Mouse (Mus musculus) stomach, postnatal 0 days (tissue): ENCODE results near the gene Rpl26. TPM values are rescaled to one million over a fixed set of nuclear protein-coding genes. Genes with fewer than 3 reads are reported as not detected.

Experiments
- ATAC-seq: fragments of 200-750 bp; cut with Nextera tagmentation; 2 replicates; pipeline ENCODE4 v1.8.0; 2017; ENCODE audit not compliant: low FRiP score, low TSS enrichment
- DNase-seq: peaks from one replicate; pipeline ENCODE4 v3.0.0-alpha.2; 2016; ENCODE audit warnings: low spot score
- H3K27ac ChIP-seq: fragments of 300-500 bp; sonication (generic); replicated peaks from 2 replicates; pipeline ENCODE4 v1.5.1; 2014; ENCODE audit warnings: mild to moderate bottlenecking, control low read depth
- H3K27me3 ChIP-seq: fragments of 300-500 bp; sonication (generic); 2 replicates; pipeline ENCODE4 v1.6.1; 2014; ENCODE audit warnings: low read length; ENCODE audit not compliant: control insufficient read depth, insufficient read depth
- H3K36me3 ChIP-seq: fragments of 300-500 bp; sonication (generic); 2 replicates; pipeline ENCODE4 v1.6.1; 2014; ENCODE audit warnings: low read length, mixed read lengths; ENCODE audit not compliant: control insufficient read depth, insufficient read depth
- H3K4me1 ChIP-seq: fragments of 300-500 bp; sonication (generic); replicated peaks from 2 replicates; pipeline ENCODE4 v1.6.1; 2014; ENCODE audit warnings: antibody characterized with exemption; ENCODE audit not compliant: control insufficient read depth, insufficient read depth
- H3K4me2 ChIP-seq: fragments of 300-500 bp; sonication (generic); replicated peaks from 2 replicates; pipeline ENCODE4 v1.6.1; 2014; ENCODE audit warnings: low read depth, mild to moderate bottlenecking, control low read depth, moderate library complexity
- H3K4me3 ChIP-seq: fragments of 300-500 bp; sonication (generic); 2 replicates; pipeline ENCODE4 v1.5.1; 2014; ENCODE audit warnings: low read depth, low read length, control low read depth
- H3K9ac ChIP-seq: fragments of 300-500 bp; sonication (generic); 2 replicates; pipeline ENCODE4 v1.6.1; 2014; ENCODE audit warnings: mild to moderate bottlenecking, low read length, control low read depth, mixed read lengths
- H3K9me3 ChIP-seq: fragments of 300-500 bp; sonication (generic); 2 replicates; pipeline ENCODE4 v1.6.1; 2016; ENCODE audit warnings: low read length; ENCODE audit not compliant: control insufficient read depth
- CTCF ChIP-seq: IDR thresholded peaks from 2 replicates; pipeline ENCODE4 v1.5.1; 2016; ENCODE audit warnings: antibody characterized with exemption, low read depth, mild to moderate bottlenecking, moderate library complexity
- EP300 ChIP-seq: optimal IDR thresholded peaks from 2 replicates; pipeline ENCODE3; 2016; ENCODE audit warnings: antibody characterized with exemption
- WGBS: fragments of 180-500 bp; shearing (Covaris S2); extraction: QIAGEN DNeasy Blood & Tissue Kit; methylation state at CpG from one replicate; pipeline ENCODE4 v1.1.7; 2014; 5-methylcytosine and 5-hydroxymethylcytosine counted together
- polyA plus RNA-seq: library from polyadenylated mRNA; unstranded; fragments of >200 nt; fragmentation: Nextera tagmentation; extraction: Ambion mirVana; gene quantifications from 2 replicates; pipeline ENCODE4 v1.2.1, GENCODE M21; 2015

Gene Rpl26
- 856 and 899 TPM in 2 replicates for polyA plus RNA-seq

DNA sequence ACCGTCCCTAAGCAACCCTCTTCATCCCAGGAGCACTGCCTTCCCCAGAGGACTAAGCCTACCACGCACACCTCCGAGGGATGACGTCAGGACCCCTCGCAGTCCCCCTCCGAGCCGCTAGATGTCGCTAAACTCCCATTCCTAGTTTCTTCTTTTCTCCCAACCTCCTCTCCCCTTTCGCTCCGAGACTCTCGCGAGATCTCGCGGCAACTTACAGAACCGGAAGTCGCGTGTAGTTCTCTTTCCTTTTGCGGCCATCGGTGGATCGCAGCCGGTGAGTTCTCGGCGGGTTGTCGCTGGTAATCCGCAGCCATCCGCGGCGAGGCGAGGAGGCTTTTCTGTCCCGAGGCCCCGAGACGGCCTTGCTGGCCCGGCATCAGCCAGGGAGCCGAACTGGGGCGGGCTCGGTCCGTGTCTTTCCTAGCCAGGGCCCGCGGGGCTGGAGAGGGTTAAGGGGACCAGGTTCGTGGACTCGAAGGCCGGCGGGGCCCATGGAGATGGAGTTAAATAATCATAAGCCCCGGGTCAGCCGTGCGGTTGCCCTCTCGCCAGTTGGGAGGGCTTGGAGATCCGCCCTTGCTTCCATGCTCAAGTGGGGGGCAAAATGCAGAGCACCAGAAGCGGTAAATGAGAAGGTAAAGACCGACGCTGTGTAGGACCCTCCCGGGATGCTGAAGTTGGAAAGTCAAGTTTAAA, at the start of gene Rpl26:
TSS of gene Rpl26 (plus strand) at position 233 of the 696 bp plus-strand sequence.
- Histone ChIP-seq H3K9me3 (no peaks in the 10 kb centered on the region), H3K27ac (peak within 1 kb of the TSS; percentile 93), H3K27me3 (no peaks in the 10 kb centered on the region), H3K9ac (peak within 1 kb of the TSS; percentile 99), H3K4me2 (peak within 1 kb of the TSS; percentile 67), H3K4me3 (peak within 1 kb of the TSS; percentile 93), H3K4me1 (no peaks in the 10 kb centered on the region), H3K36me3 (peaks cover 3% of the 10 kb centered on the region; the same call in 1 of the 2 replicates)
- DNase-seq (peak; percentile 98), ATAC-seq (peak; percentile 90)
- peak; percentile 100 for TF ChIP-seq EP300
- peak; percentile 99 for TF ChIP-seq CTCF
- WGBS, result under 1% methylated on average over 52 of the region's 52 CpGs

- DNase-seq, result no peak
- H3K27me3 ChIP-seq, result no peaks in the 10 kb centered on the region
- TF ChIP-seq EP300 (no peak), CTCF (no peak)
- peaks cover 3% of the 10 kb centered on the region; the same call in 1 of the 2 replicates for H3K4me1 ChIP-seq
- peak overlapping the region; percentile 61 for H3K4me2 ChIP-seq
- WGBS, result under 1% methylated on average over 13 of the region's 13 CpGs
- no peaks in the 10 kb centered on the region for H3K9me3 ChIP-seq
- peak overlapping the region; percentile 100 for H3K27ac ChIP-seq
- peak overlapping the region; percentile 96 for H3K9ac ChIP-seq
- no peaks in the 10 kb centered on the region for H3K36me3 ChIP-seq
- peak overlapping the region; percentile 96 for H3K4me3 ChIP-seq
- no peak for ATAC-seq
Observed at GRCm38 (mm10) chr11:68851644-68852485, 49.5 kb upstream of the Rpl26 start.

- Histone ChIP-seq H3K9me3 (no peaks in the 10 kb centered on the region), H3K9ac (peak overlapping the region; percentile 96), H3K4me3 (peak overlapping the region; percentile 96), H3K4me2 (peak overlapping the region; percentile 61), H3K36me3 (no peaks in the 10 kb centered on the region), H3K4me1 (peaks cover 3% of the 10 kb centered on the region; the same call in 1 of the 2 replicates), H3K27me3 (no peaks in the 10 kb centered on the region), H3K27ac (peak overlapping the region; percentile 100)
- ATAC-seq (peak; percentile 81), DNase-seq (peak; percentile 90)
- WGBS, result under 1% methylated on average over 35 of the region's 36 CpGs
- TF ChIP-seq CTCF (no peak), EP300 (no peak)
Observed at GRCm38 (mm10) chr11:68852486-68852901, 48.9 kb upstream of the Rpl26 start.

- peak overlapping the region; percentile 96 for H3K9ac ChIP-seq
- H3K27me3 ChIP-seq, result no peaks in the 10 kb centered on the region
- peak overlapping the region; percentile 96 for H3K4me3 ChIP-seq
- peaks cover 3% of the 10 kb centered on the region; the same call in 1 of the 2 replicates for H3K4me1 ChIP-seq
- TF ChIP-seq EP300 (no peak), CTCF (0 out of 2 replicates have a peak, but pooled peaks have one; percentile 15)
- peak overlapping the region; percentile 100 for H3K27ac ChIP-seq
- H3K36me3 ChIP-seq, result no peaks in the 10 kb centered on the region
- ATAC-seq (peak; percentile 98), DNase-seq (peak; percentile 100)
- H3K4me2 ChIP-seq, result peak overlapping the region; percentile 61
- WGBS, result under 1% methylated on average over 42 of the region's 42 CpGs
- no peaks in the 10 kb centered on the region for H3K9me3 ChIP-seq
Observed at GRCm38 (mm10) chr11:68852932-68853409, 48.4 kb upstream of the Rpl26 start.

- Histone ChIP-seq H3K4me2 (peak overlapping the region; percentile 61), H3K36me3 (no peaks in the 10 kb centered on the region), H3K9me3 (no peaks in the 10 kb centered on the region), H3K4me3 (peak overlapping the region; percentile 96), H3K4me1 (peaks cover 3% of the 10 kb centered on the region; the same call in 1 of the 2 replicates), H3K27me3 (no peaks in the 10 kb centered on the region), H3K9ac (peak overlapping the region; percentile 59), H3K27ac (peak overlapping the region; percentile 100)
- DNase-seq (peak; percentile 81), ATAC-seq (peak; percentile 66)
- 21% methylated on average over 14 of the region's 14 CpGs for WGBS
- TF ChIP-seq EP300, result peak; percentile 1
- peak; percentile 54; the same call in 1 of the 2 replicates for TF ChIP-seq CTCF
Observed at GRCm38 (mm10) chr11:68853611-68854401, 47.6 kb upstream of the Rpl26 start.
